Mouse (Mus musculus) hindbrain, embryonic 14.5 days (tissue): ENCODE data around the gene Il27ra. TPM values are rescaled to one million over a fixed set of nuclear protein-coding genes. Genes with fewer than 3 reads are reported as not detected.

Experiments used
- ATAC-seq: fragments of 200-750 bp; cut with Nextera tagmentation; 2 replicates; pipeline ENCODE4 v1.8.0; 2017; ENCODE audit warnings: moderate number of reproducible peaks, mild to moderate bottlenecking, moderate TSS enrichment, moderate library complexity; ENCODE audit not compliant: low FRiP score
- DNase-seq: peaks from one replicate; pipeline ENCODE4 v3.0.0-alpha.2; 2015; ENCODE audit warnings: low spot score
- H3K27ac ChIP-seq: fragments of 300-500 bp; sonication (generic); 2 replicates; pipeline ENCODE4 v1.5.1; 2014; ENCODE audit warnings: mild to moderate bottlenecking, moderate library complexity
- H3K27me3 ChIP-seq: fragments of 300-500 bp; sonication (generic); 2 replicates; pipeline ENCODE4 v1.6.1; 2014; ENCODE audit warnings: mild to moderate bottlenecking, low read length, mixed read lengths; ENCODE audit not compliant: control insufficient read depth, insufficient read depth
- H3K36me3 ChIP-seq: fragments of 300-500 bp; sonication (generic); replicated peaks from 2 replicates; pipeline ENCODE4 v1.6.1; 2014; ENCODE audit not compliant: control insufficient read depth, insufficient read depth
- H3K4me1 ChIP-seq: fragments of 300-500 bp; sonication (generic); replicated peaks from 2 replicates; pipeline ENCODE4 v1.6.1; 2014; ENCODE audit warnings: antibody characterized with exemption, low read length, mixed read lengths; ENCODE audit not compliant: control insufficient read depth, insufficient read depth
- H3K4me2 ChIP-seq: fragments of 300-500 bp; sonication (generic); replicated peaks from 2 replicates; pipeline ENCODE4 v1.6.1; 2014; ENCODE audit warnings: mild to moderate bottlenecking, moderate library complexity
- H3K4me3 ChIP-seq: fragments of 300-500 bp; sonication (generic); replicated peaks from 2 replicates; pipeline ENCODE4 v1.5.1; 2014; ENCODE audit warnings: mild to moderate bottlenecking, low read length
- H3K9ac ChIP-seq: fragments of 300-500 bp; sonication (generic); 2 replicates; pipeline ENCODE4 v1.6.1; 2014
- H3K9me3 ChIP-seq: fragments of 300-500 bp; sonication (generic); 2 replicates; pipeline ENCODE4 v1.6.1; 2016; ENCODE audit warnings: low read length; ENCODE audit not compliant: control insufficient read depth
- WGBS: fragments of 180-500 bp; shearing (Covaris S2); extraction: QIAGEN DNeasy Blood & Tissue Kit; methylation state at CpG from one replicate; pipeline ENCODE4 v1.1.7; 2014; 5-methylcytosine and 5-hydroxymethylcytosine counted together
- polyA plus RNA-seq: library from polyadenylated mRNA; unstranded; fragments of >200 nt; fragmentation: Nextera tagmentation; extraction: Ambion mirVana; gene quantifications from 2 replicates; pipeline ENCODE4 v1.2.1, GENCODE M21; 2014

The Il27ra gene
- polyA plus RNA-seq, 1 experiment from 2014 or later, result 0.48 TPM

- no peak overlapping the region for H3K4me2 ChIP-seq
- no peaks in the 10 kb centered on the region for H3K27me3 ChIP-seq
- no peak for DNase-seq
- WGBS, result 96% methylated on average over 1 of the region's 1 CpGs
- H3K4me1 ChIP-seq, result peaks cover 12% of the 10 kb centered on the region
- H3K9ac ChIP-seq, result no peak overlapping the region
- no peak overlapping the region for H3K27ac ChIP-seq
- H3K4me3 ChIP-seq, result no peak overlapping the region
- H3K36me3 ChIP-seq, result peaks cover 47% of the 10 kb centered on the region
- ATAC-seq, result no peak
- H3K9me3 ChIP-seq, result no peaks in the 10 kb centered on the region
Observed at GRCm38 (mm10) chr8:84076412-84076811, 34.0 kb upstream of the Il27ra start.

- peaks cover 22% of the 10 kb centered on the region for H3K36me3 ChIP-seq
- no peaks in the 10 kb centered on the region for H3K9me3 ChIP-seq
- peaks cover 23% of the 10 kb centered on the region for H3K4me1 ChIP-seq
- H3K4me3 ChIP-seq, result no peak overlapping the region
- no peaks in the 10 kb centered on the region for H3K27me3 ChIP-seq
- 33% methylated on average over 10 of the region's 10 CpGs for WGBS
- peak overlapping the region; percentile 46 for H3K9ac ChIP-seq
- H3K27ac ChIP-seq, result peak overlapping the region; percentile 75
- DNase-seq (no peak), ATAC-seq (no peak)
- peak overlapping the region; percentile 17; the same call in 1 of the 2 replicates for H3K4me2 ChIP-seq
Observed at GRCm38 (mm10) chr8:84073230-84073976, 31.0 kb upstream of the Il27ra start.

DNA sequence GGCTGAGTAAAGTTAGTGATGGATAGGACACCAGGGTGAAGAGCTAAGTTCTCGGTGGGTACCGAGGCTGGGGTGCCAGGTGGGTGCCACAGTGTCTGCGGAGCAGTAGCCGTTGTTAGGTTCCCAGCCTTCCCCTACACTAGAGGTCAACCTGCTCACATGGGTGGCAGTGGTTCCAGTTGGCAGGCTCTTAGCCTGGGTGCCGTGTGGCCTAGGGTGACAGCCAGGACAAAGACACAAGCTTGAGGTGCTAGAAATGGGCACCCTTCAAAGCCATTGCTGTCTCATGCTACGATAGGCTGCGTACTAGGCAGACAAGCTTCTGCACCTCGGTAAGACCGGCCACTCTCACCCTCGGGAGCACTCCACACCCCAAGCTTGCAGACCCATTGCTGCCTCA lies 29.9 kb upstream of the Il27ra start:
- H3K27ac ChIP-seq, result no peak overlapping the region
- H3K9ac ChIP-seq, result no peak overlapping the region
- H3K4me2 ChIP-seq, result no peak overlapping the region
- DNase-seq (no peak), ATAC-seq (no peak)
- H3K27me3 ChIP-seq, result no peaks in the 10 kb centered on the region
- WGBS, result 84% methylated on average over 10 of the region's 10 CpGs
- H3K4me3 ChIP-seq, result no peak overlapping the region
- no peaks in the 10 kb centered on the region for H3K9me3 ChIP-seq
- peaks cover 32% of the 10 kb centered on the region for H3K4me1 ChIP-seq
- H3K36me3 ChIP-seq, result peaks cover 22% of the 10 kb centered on the region

DNA sequence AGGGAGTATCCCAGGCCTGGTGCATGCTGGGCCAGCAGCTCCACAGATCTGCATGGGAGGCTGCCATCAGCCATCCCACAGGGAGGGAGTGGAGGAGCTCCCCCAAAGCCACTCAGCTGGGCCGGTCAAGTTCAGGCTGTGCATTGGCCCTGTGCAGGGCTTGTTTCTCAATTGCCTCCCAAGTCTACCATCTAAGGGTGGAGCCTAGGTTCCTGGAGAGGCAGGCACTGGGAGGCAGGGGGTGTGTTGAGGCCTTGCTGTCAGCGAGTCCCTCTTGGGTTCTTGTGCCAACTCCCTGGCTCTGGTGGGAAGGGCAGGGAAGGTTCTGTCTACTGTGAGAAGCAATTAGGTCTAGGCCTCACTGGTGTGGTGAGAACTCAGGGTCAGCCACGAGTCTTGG lies 29.5 kb upstream of the Il27ra start:
- no peak overlapping the region for H3K9ac ChIP-seq
- H3K4me2 ChIP-seq, result no peak overlapping the region
- H3K27ac ChIP-seq, result no peak overlapping the region
- H3K36me3 ChIP-seq, result peaks cover 20% of the 10 kb centered on the region
- ATAC-seq, result no peak
- H3K9me3 ChIP-seq, result no peaks in the 10 kb centered on the region
- 72% methylated on average over 3 of the region's 3 CpGs for WGBS
- peaks cover 32% of the 10 kb centered on the region for H3K4me1 ChIP-seq
- no peak for DNase-seq
- H3K4me3 ChIP-seq, result no peak overlapping the region
- no peaks in the 10 kb centered on the region for H3K27me3 ChIP-seq

DNA sequence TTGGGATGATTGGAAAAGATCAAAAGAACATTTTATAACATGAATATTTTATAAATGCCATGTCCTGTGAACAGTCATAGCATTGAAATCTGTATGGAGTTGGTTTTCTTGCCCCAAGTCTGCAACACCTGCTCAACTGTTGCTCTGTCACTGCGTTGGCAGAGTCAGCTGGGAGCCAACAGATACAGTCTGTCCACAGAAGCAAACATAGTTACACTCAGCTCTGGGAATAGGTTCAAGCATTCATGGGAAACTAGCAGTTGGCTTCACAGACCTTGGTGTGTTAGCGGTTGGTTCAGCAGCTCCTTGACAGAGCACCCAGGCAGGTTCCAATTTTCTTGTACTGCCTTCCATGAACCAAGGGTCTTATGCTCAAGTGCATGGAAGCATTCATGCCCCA lies 28.3 kb upstream of the Il27ra start:
- Histone ChIP-seq H3K9ac (no peak overlapping the region), H3K4me1 (peaks cover 32% of the 10 kb centered on the region), H3K27me3 (no peaks in the 10 kb centered on the region), H3K36me3 (peaks cover 16% of the 10 kb centered on the region), H3K9me3 (no peaks in the 10 kb centered on the region), H3K27ac (no peak overlapping the region), H3K4me2 (no peak overlapping the region), H3K4me3 (no peak overlapping the region)
- 93% methylated on average over 2 of the region's 2 CpGs for WGBS
- ATAC-seq (no peak), DNase-seq (no peak)

- ATAC-seq, result no peak
- no peak overlapping the region for H3K4me2 ChIP-seq
- H3K27me3 ChIP-seq, result no peaks in the 10 kb centered on the region
- peaks cover 12% of the 10 kb centered on the region for H3K36me3 ChIP-seq
- no peak for DNase-seq
- no peak overlapping the region for H3K4me3 ChIP-seq
- 81% methylated on average over 5 of the region's 5 CpGs for WGBS
- H3K9ac ChIP-seq, result no peak overlapping the region
- H3K4me1 ChIP-seq, result peaks cover 32% of the 10 kb centered on the region
- H3K9me3 ChIP-seq, result no peaks in the 10 kb centered on the region
- H3K27ac ChIP-seq, result no peak overlapping the region; the same call in 1 of the 2 replicates
Observed at GRCm38 (mm10) chr8:84070241-84070640, 27.9 kb upstream of the Il27ra start.

DNA sequence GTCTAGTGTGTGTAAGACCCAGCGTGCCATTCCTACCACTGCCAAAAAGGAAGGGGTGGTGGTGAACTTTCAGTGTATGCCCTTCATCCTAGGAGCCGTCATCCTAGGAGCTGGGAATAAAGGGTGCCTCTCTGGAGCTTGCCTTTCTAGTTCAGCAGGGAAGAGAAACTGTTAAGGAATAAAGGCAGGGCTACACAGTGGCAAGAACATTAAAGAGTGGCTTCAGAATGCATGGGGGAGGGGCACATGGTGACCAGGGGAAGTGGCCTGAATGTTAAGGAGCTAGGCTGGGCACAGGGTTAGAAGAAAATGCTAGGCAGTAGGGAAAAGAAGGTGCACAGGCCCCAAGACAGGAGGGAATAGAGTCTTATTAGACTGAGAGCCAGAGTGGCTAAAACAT lies 27.4 kb upstream of the Il27ra start:
- Histone ChIP-seq H3K9ac (no peak overlapping the region), H3K4me2 (no peak overlapping the region), H3K27me3 (no peaks in the 10 kb centered on the region), H3K36me3 (peaks cover 7% of the 10 kb centered on the region; the same call in 1 of the 2 replicates), H3K27ac (no peak overlapping the region; the same call in 1 of the 2 replicates), H3K4me3 (no peak overlapping the region), H3K4me1 (peaks cover 32% of the 10 kb centered on the region), H3K9me3 (no peaks in the 10 kb centered on the region)
- no peak for DNase-seq
- 47% methylated on average over 2 of the region's 2 CpGs for WGBS
- no peak for ATAC-seq

GRCm38 (mm10) chr8:84069169-84069568 lies 26.8 kb upstream of the Il27ra start:
- H3K27ac ChIP-seq, result no peak overlapping the region
- no peak overlapping the region for H3K4me3 ChIP-seq
- H3K9me3 ChIP-seq, result no peaks in the 10 kb centered on the region
- no peak overlapping the region for H3K9ac ChIP-seq
- H3K4me2 ChIP-seq, result no peak overlapping the region
- ATAC-seq (no peak), DNase-seq (no peak)
- WGBS, result 40% methylated on average over 1 of the region's 1 CpGs
- peaks cover 32% of the 10 kb centered on the region for H3K4me1 ChIP-seq
- no peaks in the 10 kb centered on the region for H3K27me3 ChIP-seq
- peaks cover 1% of the 10 kb centered on the region; the same call in 1 of the 2 replicates for H3K36me3 ChIP-seq

GRCm38 (mm10) chr8:84068316-84069035 lies 26.1 kb upstream of the Il27ra start:
- no peak overlapping the region; the same call in 1 of the 2 replicates for H3K4me2 ChIP-seq
- DNase-seq (no peak), ATAC-seq (no peak)
- no peaks in the 10 kb centered on the region for H3K27me3 ChIP-seq
- no peak overlapping the region for H3K27ac ChIP-seq
- 71% methylated on average over 12 of the region's 12 CpGs for WGBS
- H3K4me1 ChIP-seq, result peaks cover 26% of the 10 kb centered on the region
- no peak overlapping the region for H3K9ac ChIP-seq
- no peaks in the 10 kb centered on the region for H3K36me3 ChIP-seq
- H3K4me3 ChIP-seq, result no peak overlapping the region
- H3K9me3 ChIP-seq, result no peaks in the 10 kb centered on the region
